12 mouse cellular contexts compared by ENCODE assay signal in the genomic region with DNA sequence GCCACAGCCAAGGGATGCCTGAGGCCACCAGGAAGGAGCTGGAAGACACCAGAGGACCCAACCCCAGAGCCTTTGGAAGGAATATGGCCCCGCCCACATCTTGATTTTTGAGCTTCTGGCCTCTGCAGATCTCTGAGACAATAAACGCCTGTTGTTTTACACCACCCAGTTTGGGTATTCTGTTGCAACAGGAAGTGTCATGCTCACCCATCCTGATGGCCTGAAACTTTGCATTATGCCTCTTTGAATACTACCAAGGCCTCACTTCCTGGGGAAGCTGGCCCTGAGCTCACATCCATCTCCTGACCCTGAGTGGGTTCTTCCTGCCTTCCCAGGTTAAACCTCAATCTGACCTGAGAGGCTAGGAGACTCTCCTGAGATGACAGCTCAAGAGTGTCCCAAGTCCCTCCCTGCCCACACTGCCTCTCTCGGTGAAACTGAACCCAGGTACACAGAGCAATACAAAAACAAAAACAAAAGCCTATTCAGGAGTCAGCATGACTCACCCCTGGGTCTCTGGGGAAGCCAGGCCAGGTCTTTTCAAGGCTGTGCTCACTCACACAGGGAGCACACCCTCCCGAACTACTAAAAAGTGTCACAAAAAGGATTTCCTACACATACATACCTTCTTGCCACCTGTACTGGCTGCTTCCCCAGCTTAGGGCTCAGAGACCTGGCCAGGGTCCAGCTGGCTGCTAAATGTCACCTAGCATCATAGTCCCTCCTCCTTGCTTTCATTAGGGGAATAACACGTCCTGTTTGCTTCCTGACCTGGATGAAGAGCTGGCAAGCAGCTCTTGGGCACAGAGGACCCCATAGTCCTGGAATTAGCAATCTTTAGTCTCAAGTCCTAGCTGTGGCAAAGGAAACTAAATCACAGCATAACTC. TPM values are rescaled to one million over a fixed set of nuclear protein-coding genes. Genes with fewer than 3 reads are reported as not detected.
DNase-seq lines count a peak whose midpoint lies in the region; ATAC-seq lines count a peak whose summit lies in the region.
"Had no signal": no experiment of that assay in that cellular context is flagged by ENCODE, and none has a peak within 500 bp of the region (broad histone marks: within the 10 kb centered on the region; RNA-seq: fewer than 3 reads in every experiment).

No protein-coding gene starts in this region.

- ATAC-seq in kidney, embryonic 14.5 days (ENCODE audit: low FRiP score, low TSS enrichment) = no peak
- ATAC-seq in activated CD4-positive, CD25-positive, alpha-beta regulatory T cell, adult 4 months = peak; percentile 12
- ATAC-seq in megakaryocyte progenitor cell, adult 5-6 weeks (replicated peaks; ENCODE audit: poor library complexity) = peak; percentile 77
- no peak for ATAC-seq in liver, embryonic 11.5 days (replicated peaks; ENCODE audit: low FRiP score)

- H3K36me3 ChIP-seq in kidney, embryonic 14.5 days (ENCODE audit: control insufficient read depth, insufficient read depth, low read length) = no peaks in the 10 kb centered on the region
- H3K36me3 ChIP-seq in liver, embryonic 11.5 days (ENCODE audit: control insufficient read depth, insufficient read depth, low read length) = peaks cover 6% of the 10 kb centered on the region; the same call in 1 of the 2 replicates
- H3K36me3 ChIP-seq: limb, embryonic 13.5 days; midbrain, embryonic 12.5 days had no signal

- no peak overlapping the region for H3K27ac ChIP-seq in kidney, embryonic 14.5 days (ENCODE audit: low read depth, low read length)
- no peak overlapping the region for H3K27ac ChIP-seq in liver, embryonic 11.5 days (ENCODE audit: low read depth, low read length)
- H3K27ac ChIP-seq: limb, embryonic 13.5 days; midbrain, embryonic 12.5 days had no signal

- WGBS in kidney, embryonic 14.5 days = 43% methylated on average over 5 of the region's 5 CpGs
- 61% methylated on average over 5 of the region's 5 CpGs for WGBS in liver, embryonic 11.5 days

- no peaks in the 10 kb centered on the region; the same call in 1 of the 2 replicates for H3K4me1 ChIP-seq in kidney, embryonic 14.5 days (ENCODE audit: control insufficient read depth, insufficient read depth, low read length)
- H3K4me1 ChIP-seq in liver, embryonic 11.5 days (replicated peaks; ENCODE audit: control insufficient read depth, insufficient read depth, low read length) = no peaks in the 10 kb centered on the region
- H3K4me1 ChIP-seq: midbrain, embryonic 12.5 days had no signal

- H3K4me2 ChIP-seq in kidney, embryonic 14.5 days (replicated peaks; ENCODE audit: low read depth, low read length) = no peak overlapping the region
- no peak overlapping the region for H3K4me2 ChIP-seq in liver, embryonic 11.5 days
- H3K4me2 ChIP-seq: limb, embryonic 13.5 days; midbrain, embryonic 12.5 days had no signal

- H3K4me3 ChIP-seq in kidney, embryonic 14.5 days (ENCODE audit: low read length) = no peak overlapping the region
- H3K4me3 ChIP-seq in liver, embryonic 11.5 days (ENCODE audit: low read depth, low read length) = no peak overlapping the region
- H3K4me3 ChIP-seq: limb, embryonic 13.5 days; midbrain, embryonic 12.5 days had no signal

- H3K9me3 ChIP-seq in kidney, embryonic 14.5 days (ENCODE audit: control insufficient read depth, low read length) = no peaks in the 10 kb centered on the region
- no peaks in the 10 kb centered on the region for H3K9me3 ChIP-seq in liver, embryonic 11.5 days (ENCODE audit: control insufficient read depth, low read length)
- H3K9me3 ChIP-seq: limb, embryonic 13.5 days; midbrain, embryonic 12.5 days had no signal

- peak; percentile 19 for DNase-seq in kidney, adult 9 months
- peak; percentile 19 to 40 for DNase-seq in cerebellum, postnatal 36 days
- DNase-seq in liver, embryonic 11.5 days (ENCODE audit: low spot score) = no peak
- no peak for DNase-seq in right cerebral cortex, postnatal 36 days (ENCODE audit: low spot score in 2 of 2)
- no peak for DNase-seq in heart, adult 8-10 months (ENCODE audit: low spot score)
- DNase-seq: heart, adult 18-20 months had no signal

- H3K27me3 ChIP-seq in kidney, embryonic 14.5 days (ENCODE audit: control insufficient read depth, insufficient read depth, low read length) = no peaks in the 10 kb centered on the region
- H3K27me3 ChIP-seq in liver, embryonic 11.5 days (replicated peaks; ENCODE audit: control insufficient read depth, insufficient read depth, low read length) = no peaks in the 10 kb centered on the region
- H3K27me3 ChIP-seq: limb, embryonic 13.5 days; midbrain, embryonic 12.5 days had no signal

- no peak overlapping the region for H3K9ac ChIP-seq in kidney, embryonic 14.5 days (ENCODE audit: low read depth, low read length)
- H3K9ac ChIP-seq in liver, embryonic 11.5 days (ENCODE audit: low read depth, low read length) = no peak overlapping the region
- H3K9ac ChIP-seq: limb, embryonic 13.5 days; midbrain, embryonic 12.5 days had no signal

RNA-seq across cellular contexts. Expression of a gene that starts 8.6 kb away (rescaled TPM):
- 0.14 and 0.40 TPM in 2 replicates for polyA plus RNA-seq in kidney, embryonic 14.5 days (2014; fragmentation: Nextera tagmentation; extraction: Ambion mirVana)
- 100 to 1,000 TPM; 235 to 244 TPM for polyA plus RNA-seq in activated CD4-positive, CD25-positive, alpha-beta regulatory T cell, adult 4 months (2017; shearing (Covaris generic))
- total RNA-seq in megakaryocyte progenitor cell, adult 5-6 weeks (2015) = 29.7 and 33.6 TPM in 2 replicates
- total RNA-seq in megakaryocyte progenitor cell, adult 5-6 weeks (2017) = 36.7 and 41.7 TPM in 2 replicates
- 37.9 and 42.5 TPM in 2 replicates for polyA plus RNA-seq in liver, embryonic 11.5 days (2014; fragmentation: Nextera tagmentation; extraction: Ambion mirVana)
- total RNA-seq in heart, adult 8-10 months (2022) = under 1 TPM in 2 of 4 experiments, not detected in 2; 0.11 to 0.19 TPM

RNA-seq across cellular contexts. Expression of a gene that starts 17.5 kb away (rescaled TPM):
- not detected in 2 replicates for polyA plus RNA-seq in kidney, embryonic 14.5 days (2014; fragmentation: Nextera tagmentation; extraction: Ambion mirVana)
- 1 to 10 TPM; 1.5 to 2.1 TPM for polyA plus RNA-seq in activated CD4-positive, CD25-positive, alpha-beta regulatory T cell, adult 4 months (2017; shearing (Covaris generic))
- 5.6 and 7.6 TPM in 2 replicates for total RNA-seq in megakaryocyte progenitor cell, adult 5-6 weeks (2015)
- 2.4 and 2.9 TPM in 2 replicates for total RNA-seq in megakaryocyte progenitor cell, adult 5-6 weeks (2017)
- 0.12 and 0.45 TPM in 2 replicates for polyA plus RNA-seq in liver, embryonic 11.5 days (2014; fragmentation: Nextera tagmentation; extraction: Ambion mirVana)
- not detected for total RNA-seq in heart, adult 8-10 months (2022)
- total RNA-seq: heart, adult 18-20 months had no signal
- polyA plus RNA-seq: forebrain, embryonic 11.5 days; limb, embryonic 13.5 days; midbrain, embryonic 12.5 days had no signal

RNA-seq across cellular contexts. Expression of a gene that starts 51.2 kb away (rescaled TPM):
- not detected in 2 replicates for polyA plus RNA-seq in kidney, embryonic 14.5 days (2014; fragmentation: Nextera tagmentation; extraction: Ambion mirVana)
- under 1 TPM in 1 of 2 experiments, not detected in 1; 0.89 TPM for polyA plus RNA-seq in activated CD4-positive, CD25-positive, alpha-beta regulatory T cell, adult 4 months (2017; shearing (Covaris generic))
- total RNA-seq in megakaryocyte progenitor cell, adult 5-6 weeks (2015) = not detected in 2 replicates
- not detected in 2 replicates for total RNA-seq in megakaryocyte progenitor cell, adult 5-6 weeks (2017)
- not detected in 2 replicates for polyA plus RNA-seq in liver, embryonic 11.5 days (2014; fragmentation: Nextera tagmentation; extraction: Ambion mirVana)
- not detected for total RNA-seq in heart, adult 8-10 months (2022)
- total RNA-seq: heart, adult 18-20 months had no signal
- polyA plus RNA-seq: forebrain, embryonic 11.5 days; limb, embryonic 13.5 days; midbrain, embryonic 12.5 days had no signal

Comparison
In these comparisons a context has a peak if more than half of its experiments do, and no peak if none do; other contexts are left out.
1. DNase-seq: peak in kidney, adult 9 months (single experiment) and cerebellum, postnatal 36 days (2 of 2); none in liver, embryonic 11.5 days (single experiment), right cerebral cortex, postnatal 36 days (0 of 2) and heart, adult 8-10 months (single experiment).
2. ATAC-seq: peak in activated CD4-positive, CD25-positive, alpha-beta regulatory T cell, adult 4 months (single experiment) and megakaryocyte progenitor cell, adult 5-6 weeks (single experiment); none in kidney, embryonic 14.5 days (single experiment) and liver, embryonic 11.5 days (single experiment).
3. RNA of a gene that starts 8.6 kb away (polyA plus RNA-seq): 235 to 244 TPM in activated CD4-positive, CD25-positive, alpha-beta regulatory T cell, adult 4 months and 37.9 to 42.5 TPM in liver, embryonic 11.5 days; 0.14 to 0.40 TPM in kidney, embryonic 14.5 days; every median in the first group is over 10 times any median in the second.